Mouse (Mus musculus) right cerebral cortex, postnatal 10 days (tissue): ENCODE measurements around the gene Hdac4.
A peak's percentile ranks its signal among the peaks of the same experiment; 100 is the strongest.

ENCODE experiments used
- DNase-seq, 2 experiments: peaks; one replicate each; pipeline ENCODE4 v3.0.0; 2021; ENCODE audit warnings: low spot score in 2 of 2

Hdac4 gene

DNA sequence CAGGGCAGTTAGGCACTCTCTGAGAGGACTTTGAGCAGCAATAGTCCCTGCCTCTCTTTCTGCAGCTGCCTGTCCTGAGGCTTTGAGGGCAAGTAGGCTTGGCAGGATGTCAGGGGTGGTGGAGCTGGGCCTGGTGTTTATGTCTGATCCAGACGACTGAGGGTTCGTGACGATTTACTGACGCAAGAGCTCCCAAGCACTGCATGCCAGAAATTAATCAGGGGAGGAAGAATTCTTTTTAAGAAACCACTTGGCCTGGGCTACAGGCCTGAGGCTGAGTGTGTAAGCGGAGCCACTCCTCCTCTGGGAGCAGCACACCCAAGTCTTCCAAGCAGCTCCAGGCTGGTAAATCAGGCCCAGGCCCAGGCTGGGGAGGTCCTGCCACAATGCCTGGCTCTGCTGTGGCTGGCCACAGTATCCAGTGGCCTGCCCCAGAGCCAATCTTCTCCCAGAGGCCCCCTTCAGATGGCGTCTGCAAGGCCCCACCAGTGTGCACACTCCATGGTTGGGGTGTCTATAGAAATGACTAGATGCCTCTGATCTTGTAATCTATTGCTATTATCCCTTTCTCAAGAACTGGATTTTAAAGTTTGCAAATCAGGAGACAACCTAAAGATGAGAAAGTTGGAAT lies 64.9 kb downstream of the Hdac4 start:
- peak; percentile 73 to 74 for DNase-seq

DNA sequence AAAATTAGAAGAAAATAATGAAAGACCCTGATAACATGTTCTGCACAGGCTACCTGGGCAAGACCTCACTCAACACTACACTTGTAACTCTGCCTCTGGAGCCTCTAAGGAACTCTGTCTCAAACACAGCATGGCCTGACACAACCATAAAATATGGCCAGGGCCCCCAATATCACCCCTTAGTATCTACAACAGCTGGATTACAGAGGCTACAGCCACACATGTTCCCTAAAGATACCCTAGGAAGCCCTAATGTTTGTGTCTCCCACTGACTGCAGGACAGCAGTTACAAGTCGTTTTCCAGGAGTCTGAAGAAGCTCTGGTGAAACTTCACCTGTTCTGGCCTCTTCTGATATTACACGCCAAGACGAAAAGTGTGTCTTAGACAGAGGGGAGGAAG lies 65.7 kb downstream of the Hdac4 start:
- no peak for DNase-seq

DNA sequence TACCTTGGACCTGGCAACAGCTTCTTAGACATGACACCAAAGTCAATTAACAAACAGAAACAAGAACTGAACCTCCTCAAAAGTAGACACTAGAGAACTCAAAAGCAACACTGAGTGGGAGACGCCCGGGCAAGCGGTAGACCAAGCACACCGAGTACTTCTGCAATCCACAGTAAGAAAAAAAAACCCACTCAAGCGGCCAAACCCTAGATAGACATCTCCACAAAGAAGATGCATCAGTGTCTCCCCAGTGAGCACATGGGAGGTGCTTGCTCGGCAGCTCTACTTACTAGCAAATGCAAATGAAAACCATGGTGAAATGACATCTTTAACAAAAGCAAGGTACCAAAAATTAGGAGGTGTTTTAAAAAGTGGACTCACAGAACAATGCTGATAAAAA lies 67.7 kb downstream of the Hdac4 start:
- no peak for DNase-seq

DNA sequence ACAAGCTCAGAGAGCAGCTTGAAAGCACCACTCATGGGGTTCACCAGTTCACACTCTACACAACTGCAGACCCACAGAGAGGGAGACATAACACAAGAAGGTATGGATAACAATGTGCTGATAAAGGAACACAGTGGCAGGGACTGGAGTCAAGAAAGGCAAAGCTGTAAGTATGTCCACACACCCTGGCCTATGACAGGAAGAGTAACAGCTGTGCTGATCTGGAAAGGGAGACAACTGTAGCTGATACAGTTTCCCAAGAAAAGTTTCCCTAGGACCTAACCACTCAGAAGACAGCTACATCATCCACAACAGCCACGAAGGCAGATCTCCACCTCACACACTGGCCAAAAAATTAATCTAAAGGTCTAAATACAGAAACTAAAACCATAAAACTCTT lies 68.1 kb downstream of the Hdac4 start:
- DNase-seq, result no peak

- no peak for DNase-seq
Observed at GRCm38 (mm10) chr1:92124497-92125201, 70.8 kb downstream of the Hdac4 start.

DNA sequence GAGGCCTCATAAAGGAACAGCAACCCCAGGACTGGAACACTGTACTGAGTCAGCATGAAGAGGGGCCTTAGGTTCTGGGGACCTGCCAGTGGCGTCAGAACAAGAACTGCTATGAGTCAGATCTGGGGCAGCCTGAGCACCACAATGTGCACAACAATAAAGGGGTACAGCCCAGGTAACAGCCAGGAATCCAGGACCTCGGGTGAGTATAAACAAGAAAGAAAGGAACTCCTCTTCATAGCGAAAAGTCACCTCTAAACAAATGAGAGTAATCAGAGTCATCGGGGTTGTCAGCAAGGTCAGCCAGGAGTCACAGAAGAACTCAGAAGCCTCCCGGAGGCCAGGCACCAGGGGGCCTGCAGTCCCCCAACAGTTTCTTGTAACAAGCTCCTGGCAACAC lies 76.2 kb downstream of the Hdac4 start:
- DNase-seq, result no peak

- no peak for DNase-seq
Observed at GRCm38 (mm10) chr1:92117597-92117996, 77.9 kb downstream of the Hdac4 start.

DNA sequence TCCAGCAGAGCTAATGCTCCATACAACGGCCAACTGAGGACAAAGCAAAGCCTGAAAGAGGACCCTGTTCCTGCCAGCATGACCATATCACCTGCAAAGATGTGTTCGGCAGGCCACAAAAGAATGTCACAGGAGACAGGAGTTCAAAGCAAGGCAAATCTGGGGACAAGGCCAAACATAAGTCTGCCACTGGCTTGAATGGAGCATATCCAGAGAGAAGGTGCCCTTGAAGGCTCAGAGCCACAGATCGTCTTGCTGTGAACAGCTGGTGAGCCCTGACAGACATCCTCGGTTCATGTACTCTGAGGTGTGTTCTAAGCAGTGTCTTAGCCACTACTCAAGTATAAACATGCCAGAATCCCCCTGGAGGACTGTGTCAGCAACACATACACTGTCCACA lies 79.3 kb downstream of the Hdac4 start:
- DNase-seq, result no peak

GRCm38 (mm10) chr1:92114091-92114490 lies 81.4 kb downstream of the Hdac4 start:
- DNase-seq, result no peak

DNA sequence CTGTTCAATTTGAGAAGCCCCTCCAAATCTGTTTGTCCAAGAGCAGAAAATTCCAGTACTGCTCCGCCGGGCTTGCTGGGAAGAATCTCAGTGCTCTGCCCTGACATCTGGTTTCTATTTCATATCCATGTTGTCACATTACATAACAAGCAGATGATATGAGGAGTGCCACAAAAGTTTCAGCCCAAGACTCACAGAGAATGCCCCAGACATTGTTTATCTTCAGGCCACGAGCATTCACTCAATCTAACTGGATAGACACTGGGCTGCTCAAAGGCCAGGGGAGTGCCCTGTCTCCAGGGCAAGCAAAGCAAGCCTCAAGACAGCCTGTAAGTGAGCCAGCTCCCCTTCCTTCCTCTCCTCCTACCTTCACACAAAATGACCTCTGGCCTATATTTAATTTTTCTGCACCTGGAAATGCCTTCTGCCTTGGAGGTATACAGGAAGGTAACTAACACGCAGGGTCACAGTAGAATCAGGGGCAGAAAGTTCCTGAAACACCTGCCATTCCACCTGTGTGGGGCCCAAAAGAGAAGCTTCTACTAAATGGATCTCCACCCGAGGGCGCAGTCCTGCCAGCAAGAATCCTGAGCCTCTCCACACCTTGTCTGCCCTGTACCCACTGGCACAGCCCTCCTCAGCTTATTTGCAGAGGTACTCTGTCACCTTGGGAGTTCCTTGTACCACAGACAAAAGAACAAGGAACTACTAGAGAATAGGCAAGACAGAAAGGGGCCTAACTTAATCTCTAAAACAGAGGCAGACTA lies 82.1 kb downstream of the Hdac4 start:
- DNase-seq, result no peak

DNA sequence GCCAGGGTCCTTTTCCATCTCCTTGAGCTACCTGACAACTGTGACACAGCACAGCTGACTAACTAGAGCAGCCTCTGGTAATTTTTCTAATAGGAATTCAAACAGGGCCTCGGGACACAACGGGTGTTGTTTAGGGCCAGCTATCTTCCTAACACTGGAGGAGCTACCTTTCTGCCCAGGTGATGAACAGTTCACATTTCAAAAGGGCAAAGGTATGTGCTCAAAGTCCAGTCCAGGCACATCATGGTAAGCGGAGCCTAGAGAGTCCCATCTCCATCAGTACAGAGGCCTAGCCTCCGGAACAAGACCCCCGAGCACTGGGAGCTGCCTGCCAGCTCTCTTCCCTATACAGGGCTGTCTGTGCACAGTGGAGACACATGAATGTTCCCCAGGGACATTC lies 82.9 kb downstream of the Hdac4 start:
- DNase-seq, result no peak

- no peak for DNase-seq
Observed at GRCm38 (mm10) chr1:92111551-92111950, 83.9 kb downstream of the Hdac4 start.

DNA sequence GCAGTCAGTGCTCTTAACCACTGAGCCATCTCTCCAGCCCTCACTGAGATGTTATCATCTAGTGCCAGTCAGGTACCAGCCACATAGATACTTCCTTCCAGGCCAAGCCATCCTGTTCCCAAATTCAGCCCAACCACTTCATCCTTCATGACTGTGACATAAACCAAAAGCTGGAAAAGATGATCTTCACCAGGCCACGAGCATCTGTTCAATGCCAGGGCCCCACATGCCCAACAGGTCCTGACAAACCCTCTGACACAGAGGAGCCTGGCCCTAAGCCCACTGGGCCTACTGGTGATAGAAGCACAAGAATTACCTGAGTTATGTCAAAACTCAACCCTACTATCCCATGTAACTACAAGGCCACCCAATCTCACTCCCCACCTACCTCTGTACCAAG lies 84.5 kb downstream of the Hdac4 start:
- DNase-seq, result no peak

DNA sequence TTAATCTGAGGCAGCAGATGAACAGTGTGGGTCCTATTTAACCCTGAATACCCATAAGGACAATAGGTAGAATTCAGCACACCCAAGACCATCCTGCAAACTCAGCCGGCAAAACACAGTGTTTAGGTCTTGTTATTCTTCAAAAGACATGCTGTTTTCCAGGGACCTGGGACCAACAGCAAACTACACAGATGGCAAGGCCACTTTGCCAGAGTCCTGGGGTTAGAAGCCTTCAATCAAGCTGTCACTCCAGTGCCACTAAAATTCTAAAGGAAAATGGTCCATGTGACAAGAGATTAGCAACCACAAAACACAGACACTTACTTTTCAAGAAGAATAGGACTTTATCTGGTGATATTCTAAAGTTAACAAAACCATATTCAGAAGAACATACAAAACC lies 86.3 kb downstream of the Hdac4 start:
- DNase-seq, result no peak

- no peak for DNase-seq
Observed at GRCm38 (mm10) chr1:92108556-92108955, 86.9 kb downstream of the Hdac4 start.

GRCm38 (mm10) chr1:92107996-92108395 lies 87.5 kb downstream of the Hdac4 start:
- DNase-seq, result no peak

GRCm38 (mm10) chr1:92107521-92107920 lies 88.0 kb downstream of the Hdac4 start:
- no peak for DNase-seq

DNA sequence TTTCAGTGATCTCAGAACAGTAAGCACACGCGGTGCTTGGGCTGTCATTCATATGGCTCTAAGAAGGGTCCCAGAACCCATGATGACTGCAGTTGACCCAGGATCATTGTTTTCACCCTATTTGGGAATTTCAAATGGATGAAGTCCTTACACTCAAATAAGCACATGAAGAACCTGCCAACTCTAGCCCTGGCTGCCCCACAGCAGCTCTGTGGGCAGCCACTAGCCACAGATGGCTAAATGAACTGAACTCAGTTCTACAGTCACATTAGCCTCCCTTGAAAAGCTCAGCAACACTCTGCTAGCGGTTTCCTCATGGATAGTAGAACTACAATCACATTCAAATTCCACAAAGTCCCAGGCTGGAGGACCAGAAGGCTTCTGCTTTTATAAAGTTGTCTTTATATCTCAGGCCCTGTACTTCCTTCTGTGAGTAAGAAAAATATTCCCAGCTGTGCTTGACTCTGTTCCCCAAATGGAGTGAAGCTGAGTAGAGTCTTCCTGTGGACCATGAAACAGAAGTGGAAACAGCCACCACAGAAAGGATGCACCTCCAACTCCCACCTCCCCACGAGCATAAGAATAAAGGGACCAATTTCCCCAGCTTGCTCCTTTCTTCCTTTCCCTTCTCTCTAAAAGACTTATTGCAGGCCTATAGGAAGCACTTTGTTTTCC lies 88.9 kb downstream of the Hdac4 start:
- DNase-seq, result no peak

GRCm38 (mm10) chr1:92104718-92105117 lies 90.8 kb downstream of the Hdac4 start:
- no peak for DNase-seq

- DNase-seq, result no peak
Observed at GRCm38 (mm10) chr1:92103971-92104370, 91.5 kb downstream of the Hdac4 start.

DNA sequence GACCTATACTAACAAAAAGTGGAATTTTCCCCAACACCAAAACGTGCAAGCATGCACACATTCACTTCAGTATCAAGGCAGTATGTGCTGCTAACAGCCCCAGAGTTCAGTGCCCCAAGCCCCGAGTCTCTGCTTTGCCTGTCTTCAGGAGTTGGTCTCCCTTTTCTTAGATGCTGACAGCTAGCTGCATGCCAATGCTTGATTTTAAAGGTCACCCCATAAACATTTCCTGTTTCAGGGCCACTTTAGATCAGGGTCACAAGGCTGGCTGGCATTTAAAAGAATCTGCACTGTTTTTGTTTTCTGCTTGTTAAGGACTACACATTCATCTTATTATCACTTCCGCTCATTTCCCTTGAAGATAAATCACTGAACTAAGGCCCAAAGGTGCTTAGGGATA lies 92.1 kb downstream of the Hdac4 start:
- DNase-seq, result no peak

- no peak for DNase-seq
Observed at GRCm38 (mm10) chr1:92102825-92103224, 92.7 kb downstream of the Hdac4 start.
